Mouse (Mus musculus): ENCODE results near the gene Tdrd12.
A peak's percentile ranks its signal among the peaks of the same experiment; 100 is the strongest.
"Not testable (repeated sequence)": the region's sequence is repeated elsewhere in the genome, so short reads cannot be mapped to it uniquely, and the experiment has no call there.

Gene Tdrd12

GRCm38 (mm10) chr7:35555224-35556204, 18.0 kb upstream of the Tdrd12 start:
- DNase-seq (ENCODE audit: low spot score in 2 of 2), result peak; percentile 86 to 93

- peak in 1 of 2 experiments; percentile 24 for DNase-seq (ENCODE audit: low spot score in 2 of 2)
Measured at GRCm38 (mm10) chr7:35554605-35555175, 17.1 kb upstream of the Tdrd12 start.

GRCm38 (mm10) chr7:35553751-35554604, 16.4 kb upstream of the Tdrd12 start:
- peak; percentile 62 to 75 for DNase-seq (ENCODE audit: low spot score in 2 of 2)

- peak; percentile 58 to 78 for DNase-seq (ENCODE audit: low spot score in 2 of 2)
Measured at GRCm38 (mm10) chr7:35545881-35546280, 8.3 kb upstream of the Tdrd12 start.

- DNase-seq (ENCODE audit: low spot score in 2 of 2), result no peak
Measured at GRCm38 (mm10) chr7:35535750-35536512, 1.6 kb downstream of the Tdrd12 start.

GRCm38 (mm10) chr7:35530544-35530943, 7.0 kb downstream of the Tdrd12 start:
- DNase-seq (ENCODE audit: low spot score in 2 of 2), result not testable (repeated sequence)

- no peak for DNase-seq (ENCODE audit: low spot score in 2 of 2)
Measured at GRCm38 (mm10) chr7:35530026-35530425, 7.5 kb downstream of the Tdrd12 start.

GRCm38 (mm10) chr7:35526795-35527194, 10.8 kb downstream of the Tdrd12 start:
- no peak for DNase-seq (ENCODE audit: low spot score in 2 of 2)

- DNase-seq (ENCODE audit: low spot score in 2 of 2), result no peak
Measured at GRCm38 (mm10) chr7:35501995-35502394, 35.5 kb downstream of the Tdrd12 start.

GRCm38 (mm10) chr7:35497516-35497915, 40.0 kb downstream of the Tdrd12 start:
- DNase-seq (ENCODE audit: low spot score in 2 of 2), result no peak

GRCm38 (mm10) chr7:35491005-35491404, 46.5 kb downstream of the Tdrd12 start:
- DNase-seq (ENCODE audit: low spot score in 2 of 2), result no peak

- no peak for DNase-seq (ENCODE audit: low spot score in 2 of 2)
Measured at GRCm38 (mm10) chr7:35490186-35490585, 47.4 kb downstream of the Tdrd12 start.

GRCm38 (mm10) chr7:35486553-35486952, 51.0 kb downstream of the Tdrd12 start:
- no peak for DNase-seq (ENCODE audit: low spot score in 2 of 2)

GRCm38 (mm10) chr7:35485126-35485525, 52.4 kb downstream of the Tdrd12 start:
- DNase-seq (ENCODE audit: low spot score in 2 of 2), result no peak

GRCm38 (mm10) chr7:35476457-35476856, 61.1 kb downstream of the Tdrd12 start:
- no peak for DNase-seq (ENCODE audit: low spot score in 2 of 2)

GRCm38 (mm10) chr7:35470794-35471193, 66.8 kb downstream of the Tdrd12 start:
- no peak for DNase-seq (ENCODE audit: low spot score in 2 of 2)

- no peak for DNase-seq (ENCODE audit: low spot score in 2 of 2)
Measured at GRCm38 (mm10) chr7:35467856-35468255, 69.7 kb downstream of the Tdrd12 start.

- DNase-seq (ENCODE audit: low spot score in 2 of 2), result no peak
Measured at GRCm38 (mm10) chr7:35465027-35465426, 72.5 kb downstream of the Tdrd12 start.

GRCm38 (mm10) chr7:35460971-35461370, 76.6 kb downstream of the Tdrd12 start:
- DNase-seq (ENCODE audit: low spot score in 2 of 2), result no peak

GRCm38 (mm10) chr7:35456091-35456814, 81.3 kb downstream of the Tdrd12 start:
- no peak for DNase-seq (ENCODE audit: low spot score in 2 of 2)

- DNase-seq (ENCODE audit: low spot score in 2 of 2), result no peak
Measured at GRCm38 (mm10) chr7:35448867-35449266, 88.7 kb downstream of the Tdrd12 start.
